Mouse (Mus musculus): Measurements from ENCODE around the gene Slc9a8.
A peak's percentile ranks its signal among the peaks of the same experiment; 100 is the strongest.

The Slc9a8 gene

DNA sequence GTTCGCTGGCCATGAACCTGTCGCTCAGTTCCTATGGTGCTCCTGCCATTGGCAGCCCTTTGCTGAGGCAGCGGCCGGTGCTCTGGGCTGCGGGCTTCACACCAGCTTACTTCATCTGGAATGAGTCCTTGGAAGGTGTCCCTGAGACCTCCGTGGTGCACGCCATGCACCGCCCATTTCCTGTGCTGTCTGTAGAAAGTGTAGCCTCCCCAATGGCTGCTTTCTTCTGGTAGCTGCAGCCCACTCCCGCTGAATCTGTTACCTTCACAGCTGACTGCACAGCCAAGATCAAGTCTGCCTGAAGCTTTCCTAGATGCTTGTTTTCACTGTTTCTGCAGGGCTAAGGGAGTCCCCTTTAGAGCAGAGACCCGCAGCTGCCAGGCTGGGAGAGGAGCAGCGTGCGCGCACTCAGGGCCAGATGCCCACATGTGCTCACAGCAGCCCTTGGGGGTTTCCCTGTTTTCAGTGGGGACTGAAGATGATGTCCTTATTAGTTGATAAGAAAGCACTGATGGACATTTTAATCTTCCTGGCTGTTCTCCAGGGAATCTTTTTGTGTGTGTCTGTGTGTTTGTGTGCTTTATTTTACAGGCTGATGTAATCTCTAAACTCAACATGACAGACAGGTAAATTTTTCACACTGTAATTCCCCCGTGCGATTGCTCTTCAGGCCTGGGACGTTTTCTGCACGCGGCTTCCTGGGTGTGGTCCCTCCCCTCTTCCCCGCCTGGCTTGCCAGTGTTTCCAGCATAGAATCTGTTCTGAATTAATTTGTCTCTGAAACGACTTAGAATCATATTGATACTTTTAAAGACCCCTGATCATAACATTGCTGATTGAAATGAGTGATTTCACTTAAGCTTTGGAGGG is 24.6 kb downstream of the Slc9a8 start:
- ATAC-seq (ENCODE audit: insufficient number of reproducible peaks, low FRiP score, low TSS enrichment) = no peak

DNA sequence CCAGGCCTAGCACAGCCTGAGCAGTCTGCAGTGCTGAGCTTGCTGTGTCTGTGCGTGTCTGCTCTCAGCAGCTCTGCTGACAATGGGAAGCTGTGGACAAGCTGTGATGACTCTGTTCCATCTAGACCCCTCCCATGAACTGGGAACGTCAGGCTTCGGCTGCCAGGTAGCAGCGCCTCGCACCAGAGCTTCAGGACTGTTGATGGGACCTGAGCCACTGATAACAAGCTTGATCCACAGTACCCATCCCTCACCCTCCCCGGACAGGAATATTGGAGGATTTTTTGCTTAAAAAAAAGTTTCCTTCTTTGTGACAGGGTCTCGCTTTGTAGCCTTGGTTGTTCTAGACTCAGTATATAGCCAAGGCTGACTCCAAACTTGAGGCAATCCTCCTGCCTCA is 25.7 kb downstream of the Slc9a8 start:
- ATAC-seq (ENCODE audit: insufficient number of reproducible peaks, low FRiP score, low TSS enrichment) = no peak

DNA sequence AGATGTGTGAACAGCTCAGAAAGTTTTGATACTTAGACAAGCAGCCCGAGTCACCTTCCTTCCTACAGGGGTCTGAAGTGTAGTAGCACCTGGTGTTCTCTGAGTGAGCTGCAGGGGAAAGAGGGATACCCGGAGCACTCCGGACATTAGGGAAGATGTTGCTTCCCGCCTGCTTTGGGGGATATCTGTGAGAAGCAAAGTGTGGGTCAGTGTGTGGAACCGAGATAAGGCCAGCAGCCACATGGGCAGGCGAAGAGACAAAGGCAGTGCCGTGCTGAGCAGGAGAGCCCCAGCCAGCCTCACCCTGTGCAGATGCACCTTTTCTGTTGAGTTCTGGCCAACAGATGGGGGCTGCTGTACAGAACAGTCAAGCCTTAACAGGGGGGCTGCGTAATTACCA is 26.1 kb downstream of the Slc9a8 start:
- no peak for ATAC-seq (ENCODE audit: insufficient number of reproducible peaks, low FRiP score, low TSS enrichment)

DNA sequence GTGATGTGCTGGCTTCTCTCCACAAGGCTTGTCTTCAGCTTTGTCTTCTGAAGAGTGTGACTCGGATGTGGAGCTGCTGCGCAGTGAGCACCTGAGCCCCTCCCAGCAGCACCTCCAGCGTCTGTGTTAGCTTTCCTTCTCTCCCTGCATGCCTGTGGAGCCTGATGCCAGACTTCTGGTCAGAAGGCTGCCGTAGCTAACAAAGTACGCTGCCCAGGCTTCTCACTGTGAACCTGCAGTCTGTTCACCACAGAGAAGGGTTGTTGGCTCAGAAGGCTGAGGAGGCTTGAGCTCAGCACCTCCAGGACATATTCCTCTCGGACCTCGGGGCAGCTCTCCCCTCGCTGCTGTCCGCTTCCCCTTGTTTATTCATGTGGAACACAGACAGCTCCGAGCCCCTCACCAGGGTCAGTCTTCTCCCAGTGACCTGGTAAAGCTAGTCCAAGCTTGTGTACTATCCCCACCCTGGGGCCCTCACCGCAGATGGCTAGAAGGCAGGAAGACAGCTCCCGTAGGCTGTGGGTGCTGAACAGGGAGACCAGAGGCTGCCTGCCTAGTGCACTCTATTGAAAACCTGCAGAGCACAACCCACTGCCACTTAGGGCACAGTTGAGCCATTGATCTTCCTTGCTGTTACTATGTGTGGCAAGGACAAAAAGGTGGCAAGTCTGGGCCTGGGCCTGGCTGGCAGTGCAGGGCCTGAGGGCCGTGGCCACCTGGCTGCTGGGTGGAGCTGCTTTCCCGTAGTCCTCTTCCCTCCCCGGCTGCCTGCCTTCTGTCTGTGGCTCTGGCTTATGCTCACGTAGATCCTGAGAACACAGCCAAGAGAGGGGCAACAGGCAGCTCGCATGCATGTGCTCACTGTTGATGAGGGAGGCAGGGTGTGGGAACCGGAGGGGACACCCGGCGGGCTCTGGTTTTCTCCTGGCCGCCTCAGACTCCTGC is 28.1 kb downstream of the Slc9a8 start:
- ATAC-seq (ENCODE audit: insufficient number of reproducible peaks, low FRiP score, low TSS enrichment) = peak; percentile 65; the same call in 1 of the 2 replicates

DNA sequence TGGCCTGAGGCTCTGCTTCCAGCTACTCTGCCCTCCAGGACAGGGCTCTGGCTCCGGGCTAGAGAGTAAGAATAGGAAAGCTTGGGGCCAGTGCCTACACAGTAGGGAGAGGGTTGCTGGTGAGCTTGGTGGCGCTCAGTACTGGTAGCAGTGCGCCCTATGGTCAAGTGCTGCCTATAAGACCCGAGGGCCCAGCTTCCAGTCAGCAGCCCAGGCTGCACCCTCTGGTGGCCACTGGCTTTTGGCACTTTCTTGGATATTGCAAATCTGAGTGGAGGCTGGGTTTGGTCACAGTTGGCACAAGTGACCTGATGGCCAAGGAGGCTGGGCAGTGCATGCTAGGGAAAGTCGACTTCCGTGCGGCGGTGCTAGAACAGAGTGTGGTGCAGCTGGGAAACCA is 29.1 kb downstream of the Slc9a8 start:
- ATAC-seq (ENCODE audit: insufficient number of reproducible peaks, low FRiP score, low TSS enrichment) = 0 out of 2 replicates have a peak, but pooled peaks have one; percentile 41

DNA sequence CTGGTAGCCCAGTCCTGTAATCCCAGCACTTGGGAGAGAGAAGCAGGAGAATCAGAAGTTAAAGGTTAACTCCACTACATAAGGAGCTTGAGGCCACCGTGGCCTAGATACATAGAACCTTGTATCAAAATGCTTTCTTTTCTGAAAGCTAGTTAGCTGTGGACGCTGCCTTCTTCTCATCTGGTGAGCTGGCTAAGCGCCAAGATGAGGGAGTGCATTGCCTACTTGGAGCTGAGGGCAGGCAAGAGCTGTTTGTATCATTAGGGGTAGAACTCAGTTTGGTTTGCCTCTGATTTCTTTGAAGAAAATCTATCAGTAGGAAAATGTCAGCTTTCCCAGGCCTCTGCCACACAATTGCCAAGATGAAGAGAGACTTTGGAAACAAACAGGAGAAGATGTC is 32.3 kb downstream of the Slc9a8 start:
- no peak for ATAC-seq (ENCODE audit: insufficient number of reproducible peaks, low FRiP score, low TSS enrichment)

DNA sequence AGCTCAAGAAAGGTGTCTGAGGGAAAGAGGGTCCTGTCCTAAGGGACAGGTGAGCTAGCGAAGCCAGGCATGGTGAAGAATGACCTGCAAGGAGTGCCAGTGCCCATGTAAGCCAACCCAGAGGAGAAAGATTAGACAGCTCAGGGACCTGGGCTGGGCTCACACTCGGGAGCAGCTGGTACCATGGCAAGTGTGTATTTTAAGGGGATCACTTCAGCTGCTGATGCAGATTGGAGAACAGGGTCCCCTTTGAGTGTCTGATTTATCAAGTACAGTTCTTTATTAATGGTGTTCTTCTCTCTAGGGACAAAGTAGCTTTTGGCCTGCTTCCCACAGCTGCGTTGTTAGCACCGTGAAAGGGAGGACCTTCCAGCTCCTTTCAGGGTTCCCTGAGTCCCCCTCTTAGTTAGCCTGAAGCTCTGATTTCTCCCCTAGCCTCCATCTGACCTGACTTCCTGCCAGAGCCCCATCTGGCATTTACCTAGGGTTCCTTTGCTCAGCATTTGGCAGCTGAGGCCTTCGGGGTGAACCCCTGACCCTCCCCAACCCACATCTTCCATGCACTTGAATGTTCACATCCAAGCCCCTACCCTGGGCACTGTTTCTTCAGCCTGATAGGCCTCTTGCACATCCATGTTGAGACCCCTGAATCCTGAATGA is 35.0 kb downstream of the Slc9a8 start:
- no peak for ATAC-seq (ENCODE audit: insufficient number of reproducible peaks, low FRiP score, low TSS enrichment)

DNA sequence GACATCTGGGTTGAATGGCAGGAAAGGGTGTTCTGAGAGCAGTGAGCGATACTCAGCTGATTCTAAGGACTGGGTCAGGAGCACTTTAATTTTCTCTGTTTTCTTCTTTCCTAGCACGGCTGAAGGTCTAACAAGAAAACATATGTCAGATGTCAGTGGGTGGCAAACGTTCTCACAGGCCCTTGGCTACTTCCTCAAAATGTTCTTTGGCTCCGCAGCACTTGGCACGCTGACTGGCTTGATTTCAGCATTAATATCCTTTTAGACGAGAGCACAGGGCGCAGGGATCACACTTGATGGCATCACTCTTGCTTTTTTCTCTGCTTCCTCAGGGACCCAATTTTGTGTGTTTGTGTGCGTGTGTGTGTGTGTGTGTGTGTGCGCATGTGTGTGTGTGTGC is 35.7 kb downstream of the Slc9a8 start:
- peak; percentile 34; the same call in 1 of the 2 replicates for ATAC-seq (ENCODE audit: insufficient number of reproducible peaks, low FRiP score, low TSS enrichment)

DNA sequence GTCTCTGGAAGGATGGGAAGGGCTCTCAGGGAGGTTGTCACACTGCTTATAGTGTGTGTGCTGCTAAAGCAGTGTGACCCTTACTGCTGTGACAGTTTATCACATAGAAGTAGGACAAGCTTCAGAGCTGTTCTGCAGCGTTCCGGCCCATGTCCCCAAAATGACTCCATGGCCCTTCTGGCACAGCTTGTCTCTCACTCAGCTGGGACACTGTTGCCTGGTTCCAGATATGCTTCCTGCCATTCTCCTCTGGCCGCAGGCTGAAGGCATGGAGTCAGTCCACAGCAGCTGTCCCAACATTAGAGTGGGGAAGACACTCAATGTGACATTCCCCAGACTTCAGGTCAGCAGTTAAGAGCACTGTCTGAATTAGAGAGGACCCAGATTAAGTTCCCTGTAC is 37.0 kb downstream of the Slc9a8 start:
- no peak for ATAC-seq (ENCODE audit: insufficient number of reproducible peaks, low FRiP score, low TSS enrichment)

DNA sequence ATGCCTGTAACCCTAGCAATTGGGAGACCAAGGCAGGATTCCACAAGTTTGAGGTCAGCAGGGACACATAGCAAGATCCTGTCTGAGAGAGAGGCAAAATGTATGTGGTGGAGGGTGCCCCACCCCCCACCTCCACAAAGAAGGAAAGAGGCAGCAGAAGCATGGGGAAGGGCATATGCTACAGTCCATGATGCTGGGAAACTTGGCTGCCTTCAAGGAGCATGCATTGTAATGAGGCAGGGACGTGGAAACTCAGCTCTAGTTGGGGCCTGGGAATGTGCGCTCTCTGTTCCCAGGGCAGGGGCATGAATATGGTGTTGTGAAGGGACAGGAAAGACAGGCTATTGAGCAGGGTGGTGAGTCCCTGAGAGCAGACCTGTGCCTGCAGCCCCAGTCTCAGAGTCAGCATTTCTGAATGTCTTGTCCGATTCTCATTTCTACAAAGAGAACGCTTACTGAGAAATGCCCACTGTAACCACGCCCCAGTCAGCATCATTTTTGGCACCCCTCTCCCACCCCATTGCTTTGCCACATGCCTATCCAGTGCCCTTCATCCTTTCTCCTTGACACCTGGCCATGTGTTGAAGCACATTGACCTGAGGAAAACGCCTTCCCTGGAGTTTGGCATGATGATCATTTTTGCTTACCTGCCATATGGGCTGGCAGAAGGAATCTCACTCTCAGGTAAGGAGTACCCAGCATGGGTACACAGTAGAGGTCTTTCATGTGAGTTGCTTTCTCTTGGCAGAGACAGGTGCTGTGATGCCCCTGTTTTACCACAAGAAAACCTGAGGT is 37.8 kb downstream of the Slc9a8 start:
- peak; percentile 64 for ATAC-seq (ENCODE audit: insufficient number of reproducible peaks, low FRiP score, low TSS enrichment)

DNA sequence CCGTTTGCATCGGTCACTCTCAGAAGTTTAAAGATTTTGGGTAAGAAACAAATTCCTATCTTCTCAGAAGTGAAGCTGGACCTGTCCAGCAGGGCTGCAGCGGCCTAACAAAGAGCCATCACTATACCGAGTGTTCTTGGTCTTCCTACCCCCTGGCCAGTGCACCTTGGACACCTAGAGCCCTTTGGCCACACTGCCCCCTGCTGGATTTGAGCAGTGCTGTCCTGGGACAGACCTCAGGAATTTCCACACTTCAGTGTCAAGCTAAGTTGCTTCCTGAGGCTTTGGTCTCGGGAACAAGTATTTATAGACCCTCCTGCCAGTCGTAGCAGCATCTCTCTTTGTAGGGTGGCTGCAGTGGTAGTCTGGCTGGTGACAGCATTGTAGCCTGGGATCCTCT is 41.4 kb downstream of the Slc9a8 start:
- ATAC-seq (ENCODE audit: insufficient number of reproducible peaks, low FRiP score, low TSS enrichment) = 0 out of 2 replicates have a peak, but pooled peaks have one; percentile 15

DNA sequence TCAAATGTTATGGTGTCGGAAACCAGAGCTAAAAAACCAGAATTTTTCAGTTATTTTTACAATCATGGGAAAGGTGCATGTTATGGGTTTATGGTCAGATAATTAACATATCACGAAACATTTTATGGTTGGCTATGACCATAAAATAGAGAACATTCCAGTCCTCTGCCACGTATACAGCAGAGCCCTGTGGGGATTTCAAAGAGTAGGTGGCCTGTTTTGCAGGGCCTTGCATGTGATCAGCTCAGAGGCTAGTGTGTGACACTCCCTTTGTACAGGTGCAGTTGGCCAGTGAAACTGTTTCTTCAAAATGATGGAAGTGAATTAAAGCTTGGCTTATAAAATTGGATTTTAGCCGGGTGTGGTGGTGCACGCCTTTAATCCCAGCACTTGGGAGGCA is 42.3 kb downstream of the Slc9a8 start:
- no peak for ATAC-seq (ENCODE audit: insufficient number of reproducible peaks, low FRiP score, low TSS enrichment)

DNA sequence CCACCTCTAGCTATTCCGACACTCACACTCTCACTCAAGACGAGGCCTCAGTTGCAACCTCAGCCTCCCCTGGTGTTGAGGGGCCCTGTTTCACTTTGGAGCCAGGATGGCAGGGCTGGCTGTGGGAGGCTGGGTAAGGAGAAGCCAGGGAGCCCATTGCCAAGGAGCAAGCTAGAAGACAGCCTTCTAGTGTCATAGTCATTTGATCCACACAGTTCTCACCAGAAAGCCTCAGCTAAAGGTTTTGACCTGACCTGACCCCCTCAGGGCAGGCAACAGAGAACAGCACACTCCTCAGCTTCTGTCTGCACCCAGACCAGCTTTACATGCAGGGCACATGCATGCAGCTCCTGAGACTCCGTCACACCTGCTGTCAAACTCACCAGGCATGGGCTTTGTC is 44.4 kb downstream of the Slc9a8 start:
- ATAC-seq (ENCODE audit: insufficient number of reproducible peaks, low FRiP score, low TSS enrichment) = no peak

DNA sequence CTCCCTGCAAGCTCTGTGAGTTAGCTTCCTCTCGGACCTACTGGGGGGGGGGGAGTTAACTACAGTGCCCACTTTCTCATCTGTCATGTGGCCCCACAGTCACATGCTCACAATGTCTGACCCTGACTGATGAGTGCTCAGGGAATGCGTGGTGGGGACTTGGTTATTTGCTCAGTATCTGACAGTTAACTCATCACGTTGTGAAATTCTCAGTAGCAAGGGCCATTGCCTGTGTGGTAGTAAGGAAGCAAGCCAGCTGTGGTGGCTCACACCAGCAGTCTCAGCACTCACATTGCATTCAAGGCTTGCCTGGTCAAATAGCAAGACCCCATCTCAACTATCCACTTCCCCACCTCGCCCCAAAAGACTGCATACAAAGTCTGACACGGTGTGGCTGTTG is 45.7 kb downstream of the Slc9a8 start:
- ATAC-seq (ENCODE audit: insufficient number of reproducible peaks, low FRiP score, low TSS enrichment) = no peak

DNA sequence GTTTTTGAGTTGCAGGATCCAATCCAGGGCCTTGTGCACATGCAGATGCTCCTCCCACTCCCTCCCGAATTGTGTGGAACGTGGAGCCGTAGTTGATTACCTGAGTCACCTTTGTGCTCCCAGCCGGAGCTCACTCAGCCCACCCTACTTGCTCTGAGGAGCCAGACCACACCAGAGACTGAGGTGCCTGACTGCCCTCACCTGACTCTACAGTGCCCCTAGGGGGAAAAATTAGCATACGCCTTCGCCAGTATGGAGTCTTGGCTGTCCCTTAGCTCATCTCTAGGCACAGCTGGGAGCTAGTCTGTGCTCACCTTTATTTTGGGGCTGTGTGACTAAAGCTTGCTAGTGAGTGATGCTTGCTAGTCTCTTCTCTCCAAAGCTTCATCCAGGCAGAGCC is 46.9 kb downstream of the Slc9a8 start:
- no peak for ATAC-seq (ENCODE audit: insufficient number of reproducible peaks, low FRiP score, low TSS enrichment)

DNA sequence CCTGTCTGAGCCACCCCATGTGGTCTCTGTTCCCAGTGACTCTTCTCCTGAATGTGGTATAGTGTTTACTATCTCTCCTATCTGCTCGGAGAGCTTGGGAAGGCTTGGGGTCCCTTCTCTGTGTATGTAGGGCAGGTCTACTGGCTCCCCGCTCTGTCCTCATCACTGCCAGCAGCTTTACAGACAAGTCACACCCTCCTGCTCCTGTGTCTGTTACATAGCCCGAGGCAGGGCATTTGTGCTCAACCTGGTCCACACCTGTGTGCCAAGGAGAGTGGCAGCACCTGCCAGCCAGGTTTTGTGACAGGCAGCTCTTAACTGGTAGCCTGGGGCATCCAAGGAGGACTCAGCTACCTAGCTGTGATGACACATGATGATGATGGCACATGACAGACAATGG is 49.1 kb downstream of the Slc9a8 start:
- ATAC-seq (ENCODE audit: insufficient number of reproducible peaks, low FRiP score, low TSS enrichment) = peak; percentile 34; the same call in 1 of the 2 replicates

DNA sequence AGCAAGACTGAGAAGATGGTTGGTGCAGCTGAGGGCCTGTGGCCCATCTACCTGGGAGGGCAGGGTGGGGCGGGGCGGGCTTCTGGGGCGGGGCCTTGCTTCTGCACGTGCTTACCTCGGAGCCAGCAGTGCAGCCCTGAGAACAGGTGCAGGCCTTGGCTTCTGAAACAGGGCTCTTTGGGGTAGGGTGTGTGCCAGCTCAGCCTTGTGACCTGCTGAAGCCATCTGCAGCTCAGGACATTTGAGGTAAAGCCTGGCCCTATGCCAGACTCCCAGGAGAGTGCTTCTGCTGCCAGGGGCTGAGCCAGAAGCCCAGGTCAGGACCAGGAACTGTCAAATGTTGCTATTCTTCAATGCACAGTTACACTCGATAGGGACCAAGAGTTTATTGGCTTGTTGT is 50.1 kb downstream of the Slc9a8 start:
- peak; percentile 75; the same call in 1 of the 2 replicates for ATAC-seq (ENCODE audit: insufficient number of reproducible peaks, low FRiP score, low TSS enrichment)

DNA sequence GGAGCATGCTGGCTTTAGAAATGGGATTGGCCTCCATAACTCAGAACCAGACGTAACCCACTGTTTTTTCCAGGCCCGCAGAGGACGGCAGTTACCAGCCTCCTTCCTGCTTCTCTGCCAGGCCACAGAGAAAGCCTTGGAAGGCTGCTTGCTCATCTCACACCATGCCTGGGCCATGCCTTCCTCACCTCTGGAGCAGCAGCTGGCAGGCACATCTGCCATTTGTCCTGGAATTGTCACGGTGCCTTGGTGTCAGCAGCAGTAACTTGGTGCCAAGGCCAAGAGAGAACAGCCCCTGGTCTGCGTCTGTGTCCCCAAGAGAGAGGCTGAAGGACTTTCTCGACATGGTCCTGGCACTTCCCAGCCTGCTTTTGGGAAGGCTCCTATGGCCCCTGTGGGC is 52.7 kb downstream of the Slc9a8 start:
- no peak for ATAC-seq (ENCODE audit: insufficient number of reproducible peaks, low FRiP score, low TSS enrichment)

DNA sequence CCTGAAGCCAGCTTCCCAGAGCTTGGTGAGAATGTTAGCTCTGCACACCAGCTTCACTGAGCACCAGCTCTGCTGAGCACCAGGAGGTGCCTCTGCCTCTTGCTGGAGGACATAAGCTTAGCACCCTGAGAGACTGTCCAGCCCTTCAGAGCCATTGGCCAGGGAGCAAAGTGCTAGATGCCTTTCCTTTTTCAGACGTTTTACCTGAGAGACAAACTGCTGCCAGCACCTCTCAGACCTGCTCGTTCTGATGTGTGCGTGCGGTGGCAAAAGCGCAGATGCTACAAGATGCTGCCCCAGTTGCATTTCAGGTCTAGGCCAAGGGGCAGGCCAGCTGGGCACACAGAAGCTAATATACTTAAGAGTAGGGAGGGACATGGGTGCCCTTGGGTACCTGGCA is 54.1 kb downstream of the Slc9a8 start:
- no peak for ATAC-seq (ENCODE audit: insufficient number of reproducible peaks, low FRiP score, low TSS enrichment)

DNA sequence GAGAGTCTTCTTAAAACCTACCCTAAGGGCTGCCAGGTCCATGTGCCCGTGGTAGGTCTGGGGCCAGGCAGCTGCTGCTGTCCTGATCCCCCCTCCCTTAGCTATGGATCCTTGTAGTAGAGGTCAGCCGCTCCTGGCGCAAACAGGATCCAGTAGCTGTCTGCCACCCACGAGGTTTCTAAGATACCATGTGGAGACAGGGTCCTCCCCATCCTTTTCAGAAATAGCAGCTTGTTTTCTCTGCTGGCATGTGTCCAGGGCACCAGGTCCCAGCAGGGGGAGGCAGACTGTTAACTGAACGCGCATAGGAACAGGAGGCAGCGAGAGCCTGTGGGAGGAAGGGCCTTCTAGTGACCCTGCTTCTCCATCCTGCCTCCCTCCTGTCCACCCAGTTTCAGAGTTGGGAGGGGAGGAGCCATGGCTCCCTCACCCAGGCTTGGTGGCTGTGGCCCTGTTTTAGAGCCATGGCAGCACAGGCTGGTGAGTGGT is 54.7 kb downstream of the Slc9a8 start:
- peak; percentile 60; the same call in 1 of the 2 replicates for ATAC-seq (ENCODE audit: insufficient number of reproducible peaks, low FRiP score, low TSS enrichment)
